Mouse (Mus musculus) forebrain, embryonic 14.5 days (tissue): ENCODE measurements at regions not wholly inside any gene's neighbourhood (a gene's known extent, or its start where the extent isn't known, plus 50 kb on each side); places are given as distances from the start of the nearest gene placed in this dataset.

ENCODE experiments used
- ATAC-seq: fragments of 200-750 bp; cut with Nextera tagmentation; 2 replicates; pipeline ENCODE4 v1.8.0; 2017; ENCODE audit warnings: mild to moderate bottlenecking, moderate library complexity
- DNase-seq: peaks from one replicate; pipeline ENCODE4 v3.0.0-alpha.2; 2015; ENCODE audit warnings: low spot score
- H3K27ac ChIP-seq: fragments of 300-500 bp; sonication (generic); 2 replicates; pipeline ENCODE4 v1.5.1; 2014; ENCODE audit warnings: low read depth, mild to moderate bottlenecking, control low read depth, low read length, moderate library complexity
- H3K27me3 ChIP-seq: fragments of 300-500 bp; sonication (generic); replicated peaks from 2 replicates; pipeline ENCODE4 v1.6.1; 2014; ENCODE audit warnings: low read length, control low read depth, mixed read lengths; ENCODE audit not compliant: control insufficient read depth, insufficient read depth
- H3K36me3 ChIP-seq: fragments of 300-500 bp; sonication (generic); 2 replicates; pipeline ENCODE4 v1.6.1; 2014; ENCODE audit warnings: low read length, control low read depth; ENCODE audit not compliant: control insufficient read depth, insufficient read depth
- H3K4me1 ChIP-seq: fragments of 300-500 bp; sonication (generic); 2 replicates; pipeline ENCODE4 v1.6.1; 2014; ENCODE audit warnings: antibody characterized with exemption, low read length, control low read depth; ENCODE audit not compliant: control insufficient read depth, insufficient read depth
- H3K4me2 ChIP-seq: fragments of 300-500 bp; sonication (generic); 2 replicates; pipeline ENCODE4 v1.6.1; 2014; ENCODE audit warnings: mild to moderate bottlenecking, control low read depth, low read length
- H3K4me3 ChIP-seq: fragments of 300-500 bp; sonication (generic); 2 replicates; pipeline ENCODE4 v1.5.1; 2014; ENCODE audit warnings: low read depth, low read length, control low read depth
- H3K9ac ChIP-seq: fragments of 300-500 bp; sonication (generic); 2 replicates; pipeline ENCODE4 v1.6.1; 2014; ENCODE audit warnings: mild to moderate bottlenecking, low read length, control low read depth, moderate library complexity
- H3K9me3 ChIP-seq: fragments of 300-500 bp; sonication (generic); replicated peaks from 2 replicates; pipeline ENCODE4 v1.6.1; 2016; ENCODE audit warnings: low read length, control low read depth, mixed read lengths; ENCODE audit not compliant: control insufficient read depth
- WGBS: fragments of 180-500 bp; shearing (Covaris S2); extraction: QIAGEN DNeasy Blood & Tissue Kit; methylation state at CpG from one replicate; pipeline ENCODE4 v1.1.7; 2014; 5-methylcytosine and 5-hydroxymethylcytosine counted together

- Histone ChIP-seq H3K9me3 (no peaks in the 10 kb centered on the region), H3K27ac (no peak overlapping the region), H3K4me3 (no peak overlapping the region), H3K27me3 (no peaks in the 10 kb centered on the region), H3K9ac (no peak overlapping the region), H3K4me1 (no peaks in the 10 kb centered on the region), H3K4me2 (no peak overlapping the region), H3K36me3 (no peaks in the 10 kb centered on the region)
- DNase-seq (no peak), ATAC-seq (no peak)
- 78% methylated on average over 3 of the region's 3 CpGs for WGBS
These were observed 70.0 kb downstream of the 1190002N15Rik start for GRCm38 (mm10) chr9:94467846-94468245.

DNA sequence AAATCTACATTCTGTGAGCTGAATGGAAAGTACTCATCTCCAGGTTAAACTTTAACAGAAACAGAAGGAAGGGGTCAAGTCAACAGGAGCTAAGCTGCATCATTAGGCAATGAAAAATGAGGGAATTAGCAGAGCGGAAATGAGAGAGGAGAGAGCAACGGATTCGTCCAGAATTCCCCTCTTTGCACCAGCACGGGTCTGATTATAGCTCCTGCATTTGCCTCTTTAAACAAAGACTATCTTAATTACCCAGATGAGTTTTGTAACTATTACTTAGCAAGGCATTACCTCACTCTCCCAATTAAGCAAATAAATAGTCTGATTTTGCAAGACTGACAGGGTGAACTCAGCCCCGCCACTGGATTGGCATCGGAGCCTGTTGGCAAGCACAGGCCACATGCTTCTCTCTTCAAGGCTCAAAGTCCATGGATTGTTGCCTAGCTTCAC is 81.8 kb downstream of the 1190002N15Rik start:
- no peak overlapping the region for H3K9ac ChIP-seq
- no peak overlapping the region for H3K4me3 ChIP-seq
- peak; percentile 88 for DNase-seq
- 12% methylated on average over 6 of the region's 6 CpGs for WGBS
- H3K4me2 ChIP-seq = no peak overlapping the region
- no peaks in the 10 kb centered on the region for H3K9me3 ChIP-seq
- no peaks in the 10 kb centered on the region for H3K36me3 ChIP-seq
- peaks cover 2% of the 10 kb centered on the region; the same call in 1 of the 2 replicates for H3K4me1 ChIP-seq
- no peak overlapping the region for H3K27ac ChIP-seq
- peak; percentile 95 for ATAC-seq
- no peaks in the 10 kb centered on the region for H3K27me3 ChIP-seq

GRCm38 (mm10) chr9:94455466-94455865 is 82.4 kb downstream of the 1190002N15Rik start:
- Histone ChIP-seq H3K27me3 (no peaks in the 10 kb centered on the region), H3K9me3 (no peaks in the 10 kb centered on the region), H3K27ac (no peak overlapping the region), H3K4me3 (no peak overlapping the region), H3K9ac (no peak overlapping the region), H3K4me2 (no peak overlapping the region), H3K4me1 (peaks cover 2% of the 10 kb centered on the region; the same call in 1 of the 2 replicates), H3K36me3 (no peaks in the 10 kb centered on the region)
- peak; percentile 13 for DNase-seq
- no peak for ATAC-seq
- 72% methylated on average over 7 of the region's 7 CpGs for WGBS

DNA sequence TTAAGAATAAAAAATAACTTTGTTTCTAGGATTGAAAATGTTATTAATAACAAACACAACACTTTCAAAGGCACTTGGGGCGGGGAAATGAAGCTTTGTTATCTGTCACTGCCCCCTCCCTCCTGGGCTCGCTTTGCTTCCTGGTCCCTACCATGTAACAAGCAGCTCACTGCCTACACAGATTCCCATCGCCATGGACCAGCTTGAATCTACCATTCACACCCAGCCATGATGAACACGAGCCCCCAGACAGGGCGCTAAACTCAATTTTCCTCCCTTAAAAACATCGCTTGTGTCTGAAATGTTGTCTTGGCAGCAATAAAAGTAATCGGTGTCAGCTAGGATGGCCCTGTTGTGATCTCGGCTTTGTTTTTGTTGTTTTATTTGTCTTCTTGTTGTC is 88.0 kb downstream of the 1190002N15Rik start:
- ATAC-seq = no peak
- no peak overlapping the region for H3K4me3 ChIP-seq
- WGBS = 80% methylated on average over 8 of the region's 8 CpGs

DNA sequence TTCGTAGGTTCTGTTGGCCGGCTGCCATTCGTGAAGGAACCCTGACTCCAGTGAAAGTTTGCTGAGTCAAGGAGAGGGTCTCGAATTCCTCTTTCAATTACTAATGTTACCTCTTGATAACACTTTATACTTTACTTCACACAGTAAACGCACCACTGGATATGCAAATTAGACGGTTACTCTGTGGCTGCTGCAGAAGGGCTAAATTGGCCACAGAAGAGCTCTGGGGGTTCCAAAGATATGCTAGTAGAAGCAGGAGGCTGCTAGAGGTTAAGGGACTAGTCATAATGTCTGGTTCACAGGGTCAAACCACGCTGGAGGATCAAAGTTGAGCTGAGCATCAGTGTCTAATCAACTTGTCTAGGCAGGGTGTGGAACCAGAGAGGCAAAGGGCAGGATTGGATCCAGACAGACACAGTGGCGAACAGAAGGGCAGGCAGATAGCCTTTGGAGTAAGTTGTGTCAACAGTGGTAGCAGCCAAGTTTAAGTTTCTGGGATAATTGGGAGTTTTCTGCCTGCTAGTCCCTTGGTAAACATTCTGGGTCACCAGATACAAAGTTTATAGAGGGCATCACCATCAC is 91.6 kb downstream of the 1190002N15Rik start:
- Histone ChIP-seq H3K27me3 (no peaks in the 10 kb centered on the region), H3K4me3 (no peak overlapping the region), H3K9me3 (no peaks in the 10 kb centered on the region), H3K36me3 (no peaks in the 10 kb centered on the region), H3K4me1 (no peaks in the 10 kb centered on the region), H3K27ac (no peak overlapping the region), H3K9ac (no peak overlapping the region), H3K4me2 (no peak overlapping the region)
- ATAC-seq = no peak
- WGBS = 87% methylated on average over 8 of the region's 8 CpGs
- DNase-seq = no peak

More for the DNA sequence above, 88.0 kb downstream of the 1190002N15Rik start:
- Histone ChIP-seq H3K9ac (no peak overlapping the region), H3K4me2 (no peak overlapping the region), H3K9me3 (no peaks in the 10 kb centered on the region), H3K4me1 (no peaks in the 10 kb centered on the region), H3K27ac (no peak overlapping the region), H3K27me3 (no peaks in the 10 kb centered on the region), H3K36me3 (no peaks in the 10 kb centered on the region)
- DNase-seq = no peak

- no peak for ATAC-seq
- no peaks in the 10 kb centered on the region for H3K27me3 ChIP-seq
- H3K4me3 ChIP-seq = no peak overlapping the region
- DNase-seq = no peak
- H3K4me1 ChIP-seq = no peaks in the 10 kb centered on the region
- WGBS = 78% methylated on average over 5 of the region's 5 CpGs
- no peak overlapping the region for H3K27ac ChIP-seq
- no peaks in the 10 kb centered on the region for H3K36me3 ChIP-seq
- no peak overlapping the region for H3K4me2 ChIP-seq
- no peaks in the 10 kb centered on the region for H3K9me3 ChIP-seq
- no peak overlapping the region for H3K9ac ChIP-seq
These were observed 93.6 kb downstream of the 1190002N15Rik start for GRCm38 (mm10) chr9:94444140-94444789.

- no peak for DNase-seq
- Histone ChIP-seq H3K27me3 (no peaks in the 10 kb centered on the region), H3K4me3 (no peak overlapping the region), H3K4me1 (no peaks in the 10 kb centered on the region), H3K4me2 (no peak overlapping the region), H3K27ac (no peak overlapping the region), H3K9me3 (no peaks in the 10 kb centered on the region), H3K9ac (no peak overlapping the region), H3K36me3 (no peaks in the 10 kb centered on the region)
- WGBS = 77% methylated on average over 4 of the region's 4 CpGs
- ATAC-seq = no peak
These were observed 96.5 kb downstream of the 1190002N15Rik start for GRCm38 (mm10) chr9:94441393-94441792.

DNA sequence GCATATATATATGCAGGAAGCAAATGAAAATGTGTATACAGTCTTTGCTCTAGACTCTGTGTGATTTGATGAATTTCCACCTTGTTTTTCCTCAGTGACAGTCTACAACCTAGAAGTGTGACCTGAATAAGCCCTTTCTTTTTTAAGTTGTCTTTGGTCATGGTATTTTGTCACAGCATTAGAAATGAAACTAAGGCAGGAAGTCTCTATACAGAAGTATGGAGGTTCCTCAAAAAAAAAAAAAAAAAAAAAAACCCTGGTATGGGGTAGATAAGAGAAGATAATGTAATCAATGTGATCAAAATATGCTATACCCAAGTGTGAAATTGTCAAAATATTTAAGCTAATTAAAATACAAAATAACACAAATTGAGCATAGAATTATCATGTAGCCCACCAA is 104.4 kb downstream of the 1190002N15Rik start:
- no peaks in the 10 kb centered on the region for H3K36me3 ChIP-seq
- H3K9me3 ChIP-seq = no peaks in the 10 kb centered on the region
- ATAC-seq = no peak
- no peaks in the 10 kb centered on the region for H3K4me1 ChIP-seq
- no peak overlapping the region for H3K27ac ChIP-seq
- no peak overlapping the region for H3K4me3 ChIP-seq
- H3K4me2 ChIP-seq = no peak overlapping the region
- no peak for DNase-seq
- no peaks in the 10 kb centered on the region for H3K27me3 ChIP-seq
- H3K9ac ChIP-seq = no peak overlapping the region

GRCm38 (mm10) chr9:94432144-94432747 is 105.6 kb downstream of the 1190002N15Rik start:
- 95% methylated on average over 3 of the region's 3 CpGs for WGBS
- Histone ChIP-seq H3K36me3 (no peaks in the 10 kb centered on the region), H3K4me2 (no peak overlapping the region), H3K4me3 (no peak overlapping the region), H3K4me1 (no peaks in the 10 kb centered on the region), H3K9me3 (no peaks in the 10 kb centered on the region), H3K27ac (no peak overlapping the region), H3K27me3 (no peaks in the 10 kb centered on the region), H3K9ac (no peak overlapping the region)
- DNase-seq (no peak), ATAC-seq (no peak)
